Mouse (Mus musculus) stomach, postnatal 0 days (tissue): Measurements from ENCODE around the gene Ptgr1. TPM values are rescaled to one million over a fixed set of nuclear protein-coding genes. Genes with fewer than 3 reads are reported as not detected.
A peak's percentile ranks its signal among the peaks of the same experiment; 100 is the strongest.

Experiments used
- ATAC-seq: fragments of 200-750 bp; cut with Nextera tagmentation; 2 replicates; pipeline ENCODE4 v1.8.0; 2017; ENCODE audit not compliant: low FRiP score, low TSS enrichment
- DNase-seq: peaks from one replicate; pipeline ENCODE4 v3.0.0-alpha.2; 2016; ENCODE audit warnings: low spot score
- H3K27ac ChIP-seq: fragments of 300-500 bp; sonication (generic); replicated peaks from 2 replicates; pipeline ENCODE4 v1.5.1; 2014; ENCODE audit warnings: mild to moderate bottlenecking, control low read depth
- H3K27me3 ChIP-seq: fragments of 300-500 bp; sonication (generic); 2 replicates; pipeline ENCODE4 v1.6.1; 2014; ENCODE audit warnings: low read length; ENCODE audit not compliant: control insufficient read depth, insufficient read depth
- H3K36me3 ChIP-seq: fragments of 300-500 bp; sonication (generic); 2 replicates; pipeline ENCODE4 v1.6.1; 2014; ENCODE audit warnings: low read length, mixed read lengths; ENCODE audit not compliant: control insufficient read depth, insufficient read depth
- H3K4me1 ChIP-seq: fragments of 300-500 bp; sonication (generic); replicated peaks from 2 replicates; pipeline ENCODE4 v1.6.1; 2014; ENCODE audit warnings: antibody characterized with exemption; ENCODE audit not compliant: control insufficient read depth, insufficient read depth
- H3K4me2 ChIP-seq: fragments of 300-500 bp; sonication (generic); replicated peaks from 2 replicates; pipeline ENCODE4 v1.6.1; 2014; ENCODE audit warnings: low read depth, mild to moderate bottlenecking, control low read depth, moderate library complexity
- H3K4me3 ChIP-seq: fragments of 300-500 bp; sonication (generic); 2 replicates; pipeline ENCODE4 v1.5.1; 2014; ENCODE audit warnings: low read depth, low read length, control low read depth
- H3K9ac ChIP-seq: fragments of 300-500 bp; sonication (generic); 2 replicates; pipeline ENCODE4 v1.6.1; 2014; ENCODE audit warnings: mild to moderate bottlenecking, low read length, control low read depth, mixed read lengths
- H3K9me3 ChIP-seq: fragments of 300-500 bp; sonication (generic); 2 replicates; pipeline ENCODE4 v1.6.1; 2016; ENCODE audit warnings: low read length; ENCODE audit not compliant: control insufficient read depth
- CTCF ChIP-seq: IDR thresholded peaks from 2 replicates; pipeline ENCODE4 v1.5.1; 2016; ENCODE audit warnings: antibody characterized with exemption, low read depth, mild to moderate bottlenecking, moderate library complexity
- EP300 ChIP-seq: optimal IDR thresholded peaks from 2 replicates; pipeline ENCODE3; 2016; ENCODE audit warnings: antibody characterized with exemption
- WGBS: fragments of 180-500 bp; shearing (Covaris S2); extraction: QIAGEN DNeasy Blood & Tissue Kit; methylation state at CpG from one replicate; pipeline ENCODE4 v1.1.7; 2014; 5-methylcytosine and 5-hydroxymethylcytosine counted together
- polyA plus RNA-seq: library from polyadenylated mRNA; unstranded; fragments of >200 nt; fragmentation: Nextera tagmentation; extraction: Ambion mirVana; gene quantifications from 2 replicates; pipeline ENCODE4 v1.2.1, GENCODE M21; 2015

Ptgr1 gene
- polyA plus RNA-seq, 1 experiment from 2014 or later, result 454 TPM

- no peak for DNase-seq
- 0 out of 2 replicates have a peak, but pooled peaks cover 3% of the 10 kb centered on the region for H3K4me1 ChIP-seq
- TF ChIP-seq CTCF (no peak), EP300 (no peak)
- H3K4me2 ChIP-seq, result no peak overlapping the region
- no peak overlapping the region for H3K4me3 ChIP-seq
- H3K36me3 ChIP-seq, result no peaks in the 10 kb centered on the region
- no peak for ATAC-seq
- WGBS, result 80% methylated on average over 4 of the region's 4 CpGs
- H3K27ac ChIP-seq, result no peak overlapping the region
- H3K9ac ChIP-seq, result no peak overlapping the region
- H3K9me3 ChIP-seq, result no peaks in the 10 kb centered on the region
- no peaks in the 10 kb centered on the region for H3K27me3 ChIP-seq
Measured at GRCm38 (mm10) chr4:58934308-58934707, 52.6 kb downstream of the Ptgr1 start.

- H3K4me2 ChIP-seq, result no peak overlapping the region
Measured at GRCm38 (mm10) chr4:58932541-58932940, 54.4 kb downstream of the Ptgr1 start.

GRCm38 (mm10) chr4:58927661-58928060 lies 59.3 kb downstream of the Ptgr1 start:
- no peak for DNase-seq
- no peak overlapping the region for H3K27ac ChIP-seq
- H3K4me2 ChIP-seq, result no peak overlapping the region
- no peak overlapping the region for H3K4me3 ChIP-seq
- no peak for ATAC-seq
- H3K36me3 ChIP-seq, result no peaks in the 10 kb centered on the region
- H3K9me3 ChIP-seq, result no peaks in the 10 kb centered on the region
- H3K27me3 ChIP-seq, result no peaks in the 10 kb centered on the region
- peak; percentile 56 for TF ChIP-seq CTCF
- no peak for TF ChIP-seq EP300
- H3K4me1 ChIP-seq, result no peaks in the 10 kb centered on the region
- WGBS, result 68% methylated on average over 3 of the region's 3 CpGs
- H3K9ac ChIP-seq, result no peak overlapping the region

More at GRCm38 (mm10) chr4:58932541-58932940, 54.4 kb downstream of the Ptgr1 start:
- no peak overlapping the region for H3K4me3 ChIP-seq
- no peaks in the 10 kb centered on the region for H3K36me3 ChIP-seq
- TF ChIP-seq EP300 (no peak), CTCF (no peak)
- no peak overlapping the region for H3K9ac ChIP-seq
- 0 out of 2 replicates have a peak, but pooled peaks cover 3% of the 10 kb centered on the region for H3K4me1 ChIP-seq
- DNase-seq (no peak), ATAC-seq (no peak)
- no peaks in the 10 kb centered on the region for H3K9me3 ChIP-seq
- H3K27me3 ChIP-seq, result no peaks in the 10 kb centered on the region
- 71% methylated on average over 6 of the region's 6 CpGs for WGBS
- H3K27ac ChIP-seq, result no peak overlapping the region

GRCm38 (mm10) chr4:58926120-58926519 lies 60.8 kb downstream of the Ptgr1 start:
- ATAC-seq (no peak), DNase-seq (no peak)
- 28% methylated on average over 2 of the region's 2 CpGs for WGBS
- Histone ChIP-seq H3K4me1 (no peaks in the 10 kb centered on the region), H3K27ac (no peak overlapping the region), H3K9me3 (no peaks in the 10 kb centered on the region), H3K27me3 (no peaks in the 10 kb centered on the region), H3K9ac (no peak overlapping the region), H3K36me3 (no peaks in the 10 kb centered on the region), H3K4me3 (no peak overlapping the region), H3K4me2 (no peak overlapping the region)
- TF ChIP-seq EP300, result no peak
- TF ChIP-seq CTCF, result no peak

GRCm38 (mm10) chr4:58925664-58926063 lies 61.3 kb downstream of the Ptgr1 start:
- Histone ChIP-seq H3K9me3 (no peaks in the 10 kb centered on the region), H3K9ac (no peak overlapping the region), H3K4me3 (no peak overlapping the region), H3K4me2 (no peak overlapping the region), H3K4me1 (no peaks in the 10 kb centered on the region), H3K27me3 (no peaks in the 10 kb centered on the region), H3K27ac (no peak overlapping the region), H3K36me3 (no peaks in the 10 kb centered on the region)
- WGBS, result 22% methylated on average over 5 of the region's 5 CpGs
- TF ChIP-seq EP300 (no peak), CTCF (no peak)
- DNase-seq (no peak), ATAC-seq (no peak)

GRCm38 (mm10) chr4:58923933-58924332 lies 63.0 kb downstream of the Ptgr1 start:
- H3K9me3 ChIP-seq, result no peaks in the 10 kb centered on the region
- no peak overlapping the region for H3K9ac ChIP-seq
- no peak for TF ChIP-seq EP300
- TF ChIP-seq CTCF, result no peak
- H3K27me3 ChIP-seq, result no peaks in the 10 kb centered on the region
- H3K4me2 ChIP-seq, result no peak overlapping the region
- WGBS, result 78% methylated on average over 2 of the region's 2 CpGs
- H3K36me3 ChIP-seq, result no peaks in the 10 kb centered on the region
- ATAC-seq (no peak), DNase-seq (no peak)
- no peak overlapping the region for H3K4me3 ChIP-seq
- H3K27ac ChIP-seq, result no peak overlapping the region
- H3K4me1 ChIP-seq, result no peaks in the 10 kb centered on the region

Other genes with a start within 250 kb of the Ptgr1 start
- gene Olfr267, start 199.4 kb downstream of the Ptgr1 start, polyA plus RNA-seq, result 0.06 TPM in 1 of 2 replicates, not detected in the other
- 13.4 and 13.6 TPM in 2 replicates for gene Ecpas, start 74.4 kb downstream of the Ptgr1 start, polyA plus RNA-seq
- 0.11 and 0.13 TPM in 2 replicates for gene Zkscan16, start 43.5 kb downstream of the Ptgr1 start, polyA plus RNA-seq
- gene Dnajc25, start 7.9 kb upstream of the Ptgr1 start, polyA plus RNA-seq, result 13.4 and 13.7 TPM in 2 replicates
- gene Gm20503, start 16.1 kb upstream of the Ptgr1 start, polyA plus RNA-seq, result 18.5 and 21.6 TPM in 2 replicates
- 98.0 and 99.6 TPM in 2 replicates for gene Gng10, start 48.0 kb upstream of the Ptgr1 start, polyA plus RNA-seq
- gene AI481877, start 151.9 kb upstream of the Ptgr1 start, polyA plus RNA-seq, result 1.2 and 1.4 TPM in 2 replicates
- gene Ugcg, start 202.1 kb upstream of the Ptgr1 start, polyA plus RNA-seq, result 18.9 and 19.0 TPM in 2 replicates